Mouse (Mus musculus) limb, embryonic 14.5 days (tissue): ENCODE measurements at regions not wholly inside any gene's neighbourhood (a gene's known extent, or its start where the extent isn't known, plus 50 kb on each side); places are given as distances from the start of the nearest gene placed in this dataset.

ENCODE experiments used
- ATAC-seq: fragments of 200-750 bp; cut with Nextera tagmentation; 2 replicates; pipeline ENCODE4 v1.8.0; 2017; ENCODE audit warnings: low read depth, moderate number of reproducible peaks, moderate TSS enrichment; ENCODE audit not compliant: low FRiP score
- DNase-seq: peaks from one replicate; pipeline ENCODE4 v3.0.0-alpha.2; 2015; ENCODE audit warnings: low spot score
- H3K27ac ChIP-seq: fragments of 300-500 bp; sonication (generic); replicated peaks from 2 replicates; pipeline ENCODE4 v1.5.1; 2014; ENCODE audit warnings: low read depth, mild to moderate bottlenecking, low read length, moderate library complexity, mixed read lengths
- H3K27me3 ChIP-seq: fragments of 300-500 bp; sonication (generic); 2 replicates; pipeline ENCODE4 v1.6.1; 2014; ENCODE audit warnings: low read length, mixed read lengths; ENCODE audit not compliant: control insufficient read depth, insufficient read depth
- H3K36me3 ChIP-seq: fragments of 300-500 bp; sonication (generic); 2 replicates; pipeline ENCODE4 v1.6.1; 2014; ENCODE audit warnings: mild to moderate bottlenecking, low read length, moderate library complexity, mixed read lengths; ENCODE audit not compliant: control insufficient read depth, insufficient read depth
- H3K4me1 ChIP-seq: fragments of 300-500 bp; sonication (generic); 2 replicates; pipeline ENCODE4 v1.6.1; 2014; ENCODE audit warnings: antibody characterized with exemption, low read length, mixed read lengths; ENCODE audit not compliant: control insufficient read depth, insufficient read depth
- H3K4me2 ChIP-seq: fragments of 300-500 bp; sonication (generic); replicated peaks from 2 replicates; pipeline ENCODE4 v1.6.1; 2014; ENCODE audit warnings: low read depth, mild to moderate bottlenecking, low read length, moderate library complexity; ENCODE audit not compliant: severe bottlenecking
- H3K4me3 ChIP-seq: fragments of 300-500 bp; sonication (generic); replicated peaks from 2 replicates; pipeline ENCODE4 v1.5.1; 2014; ENCODE audit warnings: low read length
- H3K9ac ChIP-seq: fragments of 300-500 bp; sonication (generic); 2 replicates; pipeline ENCODE4 v1.6.1; 2014; ENCODE audit warnings: mild to moderate bottlenecking, low read depth, low read length, moderate library complexity; ENCODE audit not compliant: severe bottlenecking
- H3K9me3 ChIP-seq: fragments of 300-500 bp; sonication (generic); 2 replicates; pipeline ENCODE4 v1.6.1; 2016; ENCODE audit warnings: low read length; ENCODE audit not compliant: control insufficient read depth
- POLR2A ChIP-seq: fragments of 200-500 bp; IDR thresholded peaks from 2 replicates; pipeline ENCODE4 v1.8.0; 2012; ENCODE audit warnings: inconsistent platforms, mild to moderate bottlenecking, moderate library complexity, borderline replicate concordance; ENCODE audit not compliant: insufficient read depth, insufficient read length; ENCODE audit errors: extremely low read depth
- WGBS: fragments of 180-500 bp; shearing (Covaris S2); extraction: QIAGEN DNeasy Blood & Tissue Kit; methylation state at CpG from one replicate; pipeline ENCODE4 v1.1.7; 2014; 5-methylcytosine and 5-hydroxymethylcytosine counted together

- Histone ChIP-seq H3K9me3 (no peaks in the 10 kb centered on the region), H3K27me3 (no peaks in the 10 kb centered on the region), H3K4me1 (no peaks in the 10 kb centered on the region), H3K4me2 (no peak overlapping the region), H3K4me3 (no peak overlapping the region), H3K36me3 (no peaks in the 10 kb centered on the region), H3K27ac (no peak overlapping the region), H3K9ac (no peak overlapping the region)
- no peak for TF ChIP-seq POLR2A
- WGBS = 80% methylated on average over 17 of the region's 17 CpGs
- no peak for DNase-seq
- no peak for ATAC-seq
These were observed 185.0 kb upstream of the Sox2 start for GRCm38 (mm10) chr3:34465040-34465831.

DNA sequence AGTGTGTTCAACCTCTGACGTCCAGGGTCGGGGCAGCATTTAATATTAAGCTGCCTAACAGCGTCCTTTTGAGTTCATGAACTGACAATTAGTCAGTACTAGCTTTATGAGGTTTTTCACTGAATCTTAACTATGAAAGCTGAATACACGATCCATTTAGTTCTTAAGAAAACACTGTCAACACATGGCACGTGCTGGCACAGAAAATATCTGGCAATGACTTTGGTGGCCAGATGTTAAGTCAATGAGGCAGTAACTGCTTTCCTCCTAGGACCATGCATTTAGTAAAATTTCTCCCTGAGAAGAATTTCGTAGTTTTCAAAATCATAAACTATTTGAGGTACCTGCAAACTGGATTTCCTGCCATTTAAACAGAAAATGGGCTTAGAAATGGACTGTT is 191.4 kb upstream of the Sox2 start:
- no peaks in the 10 kb centered on the region for H3K36me3 ChIP-seq
- TF ChIP-seq POLR2A = no peak
- H3K4me3 ChIP-seq = no peak overlapping the region
- 0 out of 2 replicates have a peak, but pooled peaks cover 5% of the 10 kb centered on the region for H3K4me1 ChIP-seq
- no peak for ATAC-seq
- no peaks in the 10 kb centered on the region for H3K9me3 ChIP-seq
- no peak overlapping the region for H3K27ac ChIP-seq
- DNase-seq = peak; percentile 20
- 48% methylated on average over 6 of the region's 6 CpGs for WGBS
- no peak overlapping the region for H3K9ac ChIP-seq
- no peak overlapping the region for H3K4me2 ChIP-seq
- no peaks in the 10 kb centered on the region for H3K27me3 ChIP-seq

DNA sequence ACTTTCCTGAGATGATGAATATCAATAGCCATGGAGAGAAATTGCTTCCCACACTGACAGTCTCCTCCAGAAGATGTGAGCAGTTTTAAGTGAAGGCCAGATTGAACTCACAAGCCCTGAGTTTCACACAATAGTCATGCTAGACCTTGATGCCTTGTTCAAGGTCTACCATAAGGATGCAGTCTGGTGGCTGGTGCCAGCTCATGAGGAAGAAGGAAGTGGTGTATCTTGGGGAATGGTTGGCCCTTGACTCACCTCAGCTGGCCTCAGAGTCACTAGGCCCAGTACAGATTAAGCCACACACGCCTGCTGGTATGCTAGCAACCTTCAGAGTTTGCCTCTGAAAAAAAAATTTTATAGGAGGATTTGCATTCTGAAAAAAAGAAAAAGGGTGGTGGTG is 192.4 kb upstream of the Sox2 start:
- 75% methylated on average over 1 of the region's 1 CpGs for WGBS
- H3K9me3 ChIP-seq = no peaks in the 10 kb centered on the region

GRCm38 (mm10) chr3:34456488-34457433 is 193.4 kb upstream of the Sox2 start:
- WGBS = 46% methylated on average over 23 of the region's 23 CpGs
- no peaks in the 10 kb centered on the region for H3K9me3 ChIP-seq
- H3K9ac ChIP-seq = no peak overlapping the region
- DNase-seq (peak; percentile 62), ATAC-seq (peak; percentile 71; the same call in 1 of the 2 replicates)
- no peak for TF ChIP-seq POLR2A
- no peak overlapping the region for H3K4me2 ChIP-seq
- H3K27ac ChIP-seq = no peak overlapping the region
- 0 out of 2 replicates have a peak, but pooled peaks cover 5% of the 10 kb centered on the region for H3K4me1 ChIP-seq
- no peaks in the 10 kb centered on the region for H3K36me3 ChIP-seq
- H3K27me3 ChIP-seq = no peaks in the 10 kb centered on the region
- H3K4me3 ChIP-seq = no peak overlapping the region

More for the DNA sequence above, 192.4 kb upstream of the Sox2 start:
- no peaks in the 10 kb centered on the region for H3K36me3 ChIP-seq
- H3K27ac ChIP-seq = no peak overlapping the region
- no peak overlapping the region for H3K4me3 ChIP-seq
- TF ChIP-seq POLR2A = no peak
- 0 out of 2 replicates have a peak, but pooled peaks cover 5% of the 10 kb centered on the region for H3K4me1 ChIP-seq
- H3K27me3 ChIP-seq = no peaks in the 10 kb centered on the region
- H3K9ac ChIP-seq = no peak overlapping the region
- H3K4me2 ChIP-seq = no peak overlapping the region
- DNase-seq (no peak), ATAC-seq (no peak)

DNA sequence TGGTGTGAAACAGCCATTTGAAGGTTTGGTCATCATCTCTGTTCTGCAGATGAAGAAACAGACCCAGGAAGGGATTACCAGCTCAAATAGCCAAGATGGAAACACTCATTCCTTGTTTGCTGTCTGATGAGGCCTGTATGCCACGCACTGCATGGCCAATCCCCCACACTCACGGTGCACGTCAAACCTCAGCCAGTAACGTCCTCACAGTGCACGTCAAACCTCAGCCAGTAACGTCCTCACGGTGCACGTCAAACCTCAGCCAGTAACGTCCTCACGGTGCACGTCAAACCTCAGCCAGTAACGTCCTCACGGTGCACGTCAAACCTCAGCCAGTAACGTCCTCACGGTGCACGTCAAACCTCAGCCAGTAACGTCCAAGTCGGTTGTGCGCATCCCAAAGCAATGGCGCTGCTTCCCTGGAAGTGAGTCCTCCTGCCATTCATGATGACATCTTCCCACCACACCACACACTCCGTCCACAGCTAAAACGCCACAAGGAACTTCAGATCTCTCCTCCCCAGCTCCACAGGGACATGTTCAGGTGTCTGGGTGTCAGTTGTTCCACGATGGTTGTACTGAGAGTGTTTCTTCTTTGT is 196.1 kb upstream of the Sox2 start:
- ATAC-seq (no peak), DNase-seq (no peak)
- H3K9ac ChIP-seq = no peak overlapping the region
- H3K4me2 ChIP-seq = no peak overlapping the region
- TF ChIP-seq POLR2A = no peak
- 90% methylated on average over 17 of the region's 24 CpGs for WGBS
- H3K27ac ChIP-seq = no peak overlapping the region
- H3K9me3 ChIP-seq = no peaks in the 10 kb centered on the region
- H3K4me1 ChIP-seq = 0 out of 2 replicates have a peak, but pooled peaks cover 5% of the 10 kb centered on the region
- H3K4me3 ChIP-seq = no peak overlapping the region
- H3K36me3 ChIP-seq = no peaks in the 10 kb centered on the region
- H3K27me3 ChIP-seq = no peaks in the 10 kb centered on the region
